Comparison of ENCODE assay signal across 11 mouse cellular contexts in genomic region chr7:41394130-41394529, GRCm38 (mm10). TPM values are rescaled to one million over a fixed set of nuclear protein-coding genes. Genes with fewer than 3 reads are reported as not detected.
A peak's percentile ranks its signal among the peaks of the same experiment; 100 is the strongest.
DNase-seq lines count a peak whose midpoint lies in the region; ATAC-seq and TF ChIP-seq lines count a peak whose summit lies in the region.
"Had no signal": no experiment of that assay in that cellular context is flagged by ENCODE, and none has a peak within 500 bp of the region (broad histone marks: within the 10 kb centered on the region; RNA-seq: fewer than 3 reads in every experiment).

No protein-coding gene starts in this region.

- DNase-seq in cerebellum, adult 11-12 months: peak; percentile 32
- DNase-seq in left cerebral cortex, adult 2 months (ENCODE audit: extremely low spot score in 1 of 2, low spot score in 2 of 2): no peak
- DNase-seq in left cerebral cortex, adult 18-20 months (ENCODE audit: low spot score in 2 of 2): no peak
- no peak for DNase-seq in adrenal gland, postnatal 4 days (ENCODE audit: low spot score in 2 of 2)
- no peak for DNase-seq in thymus, adult 18-20 months
- DNase-seq: kidney, postnatal 4 days; right cerebral cortex, adult 18-20 months had no signal

- no peaks in the 10 kb centered on the region for H3K36me3 ChIP-seq in hindbrain, embryonic 16.5 days (ENCODE audit: control insufficient read depth, insufficient read depth, low read length)
- no peaks in the 10 kb centered on the region for H3K36me3 ChIP-seq in neural tube, embryonic 13.5 days

- no peaks in the 10 kb centered on the region; the same call in 1 of the 2 replicates for H3K4me1 ChIP-seq in hindbrain, embryonic 16.5 days (ENCODE audit: control insufficient read depth, insufficient read depth, low read depth, low read length)
- peaks cover 6% of the 10 kb centered on the region; the same call in 1 of the 2 replicates for H3K4me1 ChIP-seq in neural tube, embryonic 13.5 days (replicated peaks)

- ATAC-seq in cerebellum, adult (ENCODE audit: insufficient number of reproducible peaks, low FRiP score, low TSS enrichment): no peak
- ATAC-seq in hindbrain, embryonic 16.5 days: no peak
- ATAC-seq in neural tube, embryonic 13.5 days (ENCODE audit: low read depth): peak; percentile 52

- H3K4me3 ChIP-seq in left cerebral cortex, adult 2 months: peak overlapping the region; percentile 26; the same call in 1 of the 2 replicates
- peak overlapping the region; percentile 16 for H3K4me3 ChIP-seq in hindbrain, embryonic 16.5 days (ENCODE audit: low read length)
- 0 out of 2 replicates have a peak overlapping the region, but pooled peaks have one; percentile 6 for H3K4me3 ChIP-seq in neural tube, embryonic 13.5 days

- H3K9me3 ChIP-seq in hindbrain, embryonic 16.5 days (ENCODE audit: control insufficient read depth, low read length): no peaks in the 10 kb centered on the region
- H3K9me3 ChIP-seq in neural tube, embryonic 13.5 days: no peaks in the 10 kb centered on the region

- no peak for TF ChIP-seq CTCF in left cerebral cortex, adult 2 months (IDR thresholded peaks at IDR 0.05)

- WGBS in hindbrain, embryonic 16.5 days: 66% methylated on average over 4 of the region's 4 CpGs
- WGBS in neural tube, embryonic 13.5 days: 76% methylated on average over 4 of the region's 4 CpGs

- intact Hi-C loops in left cerebral cortex, adult 2 months (cut with DNase I): no loop called here

- no peaks in the 10 kb centered on the region for H3K27me3 ChIP-seq in hindbrain, embryonic 16.5 days (replicated peaks; ENCODE audit: control insufficient read depth, insufficient read depth, low read length)
- no peaks in the 10 kb centered on the region for H3K27me3 ChIP-seq in neural tube, embryonic 13.5 days

- H3K9ac ChIP-seq in hindbrain, embryonic 16.5 days (ENCODE audit: low read depth, low read length): no peak overlapping the region
- H3K9ac ChIP-seq in neural tube, embryonic 13.5 days: no peak overlapping the region

- H3K4me2 ChIP-seq in hindbrain, embryonic 16.5 days (ENCODE audit: low read length): peak overlapping the region; percentile 64
- peak overlapping the region; percentile 36 for H3K4me2 ChIP-seq in neural tube, embryonic 13.5 days

- no peak overlapping the region for H3K27ac ChIP-seq in left cerebral cortex, adult 2 months
- H3K27ac ChIP-seq in hindbrain, embryonic 16.5 days (ENCODE audit: low read depth, low read length): no peak overlapping the region
- H3K27ac ChIP-seq in neural tube, embryonic 13.5 days (replicated peaks): no peak overlapping the region

RNA-seq across cellular contexts. Expression of gene AI987944, which starts 1.0 kb away (rescaled TPM):
- 1 to 10 TPM; 9.5 to 9.6 TPM for total RNA-seq in left cerebral cortex, adult 2 months (2021)
- 10 to 100 TPM; 11.2 to 12.2 TPM for total RNA-seq in left cerebral cortex, adult 18-20 months (2021)
- 10.4 and 10.6 TPM in 2 replicates for polyA plus RNA-seq in hindbrain, embryonic 16.5 days (2015; fragmentation: Nextera tagmentation; extraction: Ambion mirVana)
- polyA plus RNA-seq in neural tube, embryonic 13.5 days (2015; fragmentation: Nextera tagmentation; extraction: Ambion mirVana): 8.0 TPM in 2 replicates
- 10 to 100 TPM; 15.5 to 16.1 TPM for total RNA-seq in adrenal gland, postnatal 4 days (2021)

RNA-seq across cellular contexts. Expression of gene Vmn2r57, which starts 54.4 kb away (rescaled TPM):
- total RNA-seq in left cerebral cortex, adult 2 months (2021): under 1 TPM; 0.36 to 0.56 TPM
- under 1 TPM; 0.42 to 0.51 TPM for total RNA-seq in left cerebral cortex, adult 18-20 months (2021)
- polyA plus RNA-seq in hindbrain, embryonic 16.5 days (2015; fragmentation: Nextera tagmentation; extraction: Ambion mirVana): 0.70 and 0.75 TPM in 2 replicates
- polyA plus RNA-seq in neural tube, embryonic 13.5 days (2015; fragmentation: Nextera tagmentation; extraction: Ambion mirVana): 0.18 and 0.27 TPM in 2 replicates
- total RNA-seq in adrenal gland, postnatal 4 days (2021): under 1 TPM; 0.20 to 0.28 TPM
- total RNA-seq: megakaryocyte-erythroid progenitor cell, adult 5-6 weeks had no signal
